Mouse (Mus musculus): ENCODE data around the gene Clcf1.

The Clcf1 gene

DNA sequence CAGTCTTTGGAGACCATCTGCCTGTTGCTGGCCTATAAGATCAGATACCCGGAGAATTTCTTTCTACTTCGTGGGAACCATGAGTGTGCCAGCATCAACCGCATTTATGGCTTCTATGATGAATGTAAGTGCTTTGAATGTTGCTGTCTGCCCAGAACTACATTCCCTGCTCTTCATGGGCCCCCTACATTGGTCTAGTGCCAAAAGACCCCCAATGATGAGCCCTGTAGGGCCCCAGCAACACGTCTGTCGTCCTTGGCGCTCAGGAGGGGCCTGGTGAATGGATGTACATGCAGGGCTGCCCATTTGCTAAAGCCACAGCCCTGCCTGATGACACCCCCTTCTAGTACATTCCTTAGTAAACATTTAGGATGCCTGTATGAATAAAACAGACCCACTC lies 20.9 kb upstream of the Clcf1 start:
- DNase-seq (ENCODE audit: low spot score), result no peak

DNA sequence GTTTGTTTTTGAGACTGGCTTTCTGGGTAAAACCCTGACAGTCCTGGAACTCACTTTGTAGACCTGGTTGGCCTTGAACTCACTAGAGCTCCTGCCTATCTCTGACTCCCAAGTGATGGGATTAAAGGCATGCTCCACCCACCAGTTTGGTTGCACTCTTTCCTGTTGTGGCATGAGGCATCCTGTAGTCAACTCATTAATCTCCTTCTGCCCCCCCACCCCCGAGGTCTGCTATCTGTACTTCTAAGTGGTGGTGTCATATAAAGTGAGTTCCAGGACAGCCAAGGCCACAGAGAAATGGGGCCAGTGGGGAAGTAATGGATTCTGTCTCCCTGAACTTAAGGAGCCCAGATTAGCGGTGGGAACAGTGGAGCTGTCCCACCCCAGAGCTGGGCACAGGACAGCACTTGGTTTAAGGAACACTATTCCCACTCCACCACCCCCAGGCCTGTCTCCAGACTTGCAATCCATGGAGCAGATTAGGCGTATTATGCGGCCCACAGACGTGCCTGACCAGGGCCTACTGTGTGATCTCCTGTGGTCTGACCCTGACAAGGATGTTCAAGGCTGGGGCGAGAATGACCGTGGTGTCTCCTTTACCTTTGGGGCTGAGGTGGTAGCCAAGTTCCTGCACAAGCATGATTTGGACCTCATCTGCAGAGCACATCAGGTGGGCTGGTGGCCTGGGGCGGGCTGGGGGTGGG lies 19.9 kb upstream of the Clcf1 start:
- no peak for DNase-seq (ENCODE audit: low spot score)

DNA sequence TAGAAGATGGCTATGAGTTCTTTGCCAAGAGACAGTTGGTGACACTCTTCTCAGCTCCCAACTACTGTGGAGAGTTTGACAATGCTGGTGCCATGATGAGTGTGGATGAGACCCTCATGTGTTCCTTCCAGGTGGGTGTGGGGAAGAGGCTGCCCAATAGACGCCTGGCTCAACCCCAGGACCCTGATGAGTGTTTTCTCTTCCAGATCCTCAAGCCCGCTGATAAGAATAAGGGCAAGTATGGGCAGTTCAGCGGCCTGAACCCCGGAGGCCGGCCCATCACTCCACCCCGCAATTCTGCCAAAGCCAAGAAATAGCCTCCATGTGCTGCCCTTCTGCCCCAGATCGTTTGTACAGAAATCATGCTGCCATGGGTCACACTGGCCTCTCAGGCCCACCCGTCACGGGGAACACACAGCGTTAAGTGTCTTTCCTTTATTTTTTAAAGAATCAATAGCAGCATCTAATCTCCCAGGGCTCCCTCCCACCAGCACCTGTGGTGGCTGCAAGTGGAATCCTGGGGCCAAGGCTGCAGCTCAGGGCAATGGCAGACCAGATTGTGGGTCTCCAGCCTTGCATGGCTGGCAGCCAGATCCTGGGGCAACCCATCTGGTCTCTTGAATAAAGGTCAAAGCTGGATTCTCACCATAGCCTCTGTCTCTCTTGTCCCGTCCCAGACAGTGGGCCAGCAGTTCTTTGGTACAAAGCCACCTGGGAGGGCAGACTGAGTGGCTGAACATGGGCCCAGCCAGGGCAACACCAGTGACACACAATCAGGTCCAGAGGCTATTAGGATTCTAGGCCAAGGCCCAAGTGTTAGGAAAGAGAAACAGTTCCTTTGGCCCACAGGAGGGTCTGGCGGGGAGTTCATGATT lies 19.0 kb upstream of the Clcf1 start:
- DNase-seq (ENCODE audit: low spot score), result no peak

DNA sequence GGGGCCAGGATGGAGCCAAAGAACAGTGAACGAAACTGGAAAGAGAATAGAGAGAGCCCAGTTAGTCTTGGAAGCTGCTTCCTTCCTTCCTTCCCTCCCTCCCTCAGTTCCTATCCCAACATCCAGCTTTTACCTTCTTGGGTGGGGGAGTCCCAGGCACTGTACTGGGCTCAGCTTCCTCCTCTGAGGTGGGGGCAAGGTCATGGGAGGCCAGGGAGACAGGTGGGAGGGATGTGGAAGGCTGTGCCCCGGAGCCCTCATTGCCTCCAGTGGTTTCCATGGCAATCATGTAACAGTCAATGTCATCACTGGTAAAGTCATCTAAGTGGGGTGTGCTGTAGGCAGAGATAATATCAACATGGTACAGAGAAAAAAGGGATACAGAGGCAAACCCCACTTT lies 18.0 kb upstream of the Clcf1 start:
- DNase-seq (ENCODE audit: low spot score), result no peak

DNA sequence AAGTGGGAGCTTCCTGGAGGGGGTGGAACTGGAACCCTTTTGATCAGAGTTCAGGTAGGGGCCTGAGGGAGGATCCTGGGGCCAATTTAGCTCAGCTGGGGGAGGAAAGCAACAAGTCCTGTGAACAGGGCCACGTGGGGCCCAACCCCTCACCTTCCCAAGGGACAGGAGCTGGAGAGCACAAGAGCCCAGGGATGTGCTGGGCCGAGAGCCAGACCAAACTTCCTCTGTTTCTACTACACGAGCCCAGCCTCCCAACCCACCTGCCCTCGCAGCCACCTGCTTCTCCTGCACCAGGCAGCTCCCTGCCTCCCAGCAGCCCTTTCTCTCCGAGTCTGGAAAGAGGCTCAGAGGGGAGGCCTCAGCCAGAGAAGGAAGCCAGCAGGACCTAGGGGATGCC lies 17.5 kb upstream of the Clcf1 start:
- no peak for DNase-seq (ENCODE audit: low spot score)

DNA sequence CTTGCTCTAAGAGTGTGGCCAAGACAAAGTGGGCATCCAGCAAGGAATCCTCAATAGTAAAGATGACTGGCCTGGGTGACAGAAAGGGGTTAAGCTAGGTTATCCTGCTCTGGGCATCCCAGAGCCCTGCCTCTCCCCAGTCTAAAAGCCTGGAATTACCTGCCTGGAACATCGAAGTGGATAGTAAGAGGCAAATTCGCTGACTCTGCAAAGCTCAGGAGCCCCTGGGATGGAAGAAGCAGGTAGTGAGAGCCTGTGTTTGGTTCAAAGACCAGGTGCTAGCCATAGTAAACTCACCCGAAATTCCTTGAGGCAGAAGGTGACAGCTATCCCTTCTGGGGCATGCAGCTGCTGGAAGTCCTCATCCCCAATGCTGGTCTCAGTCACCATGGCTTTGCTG lies 16.9 kb upstream of the Clcf1 start:
- no peak for DNase-seq (ENCODE audit: low spot score)

DNA sequence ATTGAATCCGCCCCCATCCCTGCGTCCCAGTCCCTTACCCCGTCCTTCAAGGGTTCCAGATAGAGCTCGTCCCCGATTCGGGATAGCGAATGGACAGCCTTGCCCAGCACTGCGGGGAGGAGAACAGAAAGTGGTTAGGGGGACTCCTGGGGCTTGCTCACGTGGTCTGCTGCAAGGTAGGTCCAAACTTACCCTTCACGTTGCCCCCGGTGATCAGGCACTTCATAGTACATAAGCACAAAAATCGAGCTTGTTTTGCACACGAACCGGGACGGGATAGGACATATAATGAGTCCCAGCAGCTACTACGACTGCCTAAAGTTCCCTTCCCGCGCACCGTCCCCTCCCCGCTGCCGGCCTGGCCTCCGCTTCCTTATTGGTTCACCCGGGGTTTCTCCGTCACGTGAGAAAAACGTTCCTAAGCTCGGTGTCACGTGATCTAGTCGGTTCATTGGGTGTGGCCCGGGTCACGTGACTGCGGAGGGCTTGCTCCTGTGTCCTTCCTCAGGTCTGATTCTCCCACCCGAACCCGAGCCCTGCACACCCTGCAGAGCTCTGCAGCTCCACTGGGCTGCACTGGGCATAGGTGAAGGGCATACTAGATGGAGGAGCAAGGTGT lies 12.6 kb upstream of the Clcf1 start, which contains the start of gene Rad9a:
Gene Rad9a (minus strand): TSS at position 372 of the 619 bp plus-strand sequence.
- peak; percentile 96 for DNase-seq (ENCODE audit: low spot score)

DNA sequence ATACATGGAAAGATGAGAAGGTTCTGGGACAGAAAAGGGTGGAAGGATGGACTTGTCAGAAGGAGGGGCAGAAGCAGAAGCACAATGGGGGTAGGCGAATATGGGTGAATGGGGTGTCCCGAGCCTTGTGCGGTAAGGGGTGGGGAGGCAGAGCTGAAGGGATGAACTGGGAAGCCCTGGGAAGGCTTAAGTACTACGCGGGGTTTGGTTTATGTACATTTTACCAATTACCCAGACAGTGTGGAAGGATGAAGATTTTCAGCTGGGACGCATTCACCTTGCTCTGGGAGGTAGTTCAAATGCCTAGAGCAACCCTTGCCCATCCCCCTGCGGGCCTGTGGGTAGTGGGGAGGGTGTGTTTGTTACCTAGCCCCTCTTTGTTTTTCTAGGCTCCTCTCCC lies 11.9 kb upstream of the Clcf1 start:
- DNase-seq (ENCODE audit: low spot score), result no peak

DNA sequence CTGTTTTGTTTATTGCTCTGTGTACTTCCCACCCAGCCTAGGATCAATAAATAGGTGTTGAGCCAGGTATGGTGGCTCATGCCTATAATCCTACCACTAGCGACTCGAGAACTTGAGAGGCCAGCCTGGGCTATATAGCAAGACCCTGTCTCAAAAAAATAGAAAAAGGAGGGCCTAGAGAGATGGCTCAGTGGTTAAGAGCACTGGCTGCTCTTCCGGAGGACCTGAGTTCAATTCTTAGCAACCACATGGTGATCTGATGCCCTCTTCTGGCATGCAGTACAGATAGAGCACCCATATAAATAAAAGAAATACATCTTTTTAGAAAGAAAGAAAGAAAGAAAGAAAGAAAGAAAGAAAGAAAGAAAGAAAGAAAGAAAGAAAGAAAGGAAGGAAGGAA lies 10.9 kb upstream of the Clcf1 start:
- DNase-seq (ENCODE audit: low spot score), result no peak

DNA sequence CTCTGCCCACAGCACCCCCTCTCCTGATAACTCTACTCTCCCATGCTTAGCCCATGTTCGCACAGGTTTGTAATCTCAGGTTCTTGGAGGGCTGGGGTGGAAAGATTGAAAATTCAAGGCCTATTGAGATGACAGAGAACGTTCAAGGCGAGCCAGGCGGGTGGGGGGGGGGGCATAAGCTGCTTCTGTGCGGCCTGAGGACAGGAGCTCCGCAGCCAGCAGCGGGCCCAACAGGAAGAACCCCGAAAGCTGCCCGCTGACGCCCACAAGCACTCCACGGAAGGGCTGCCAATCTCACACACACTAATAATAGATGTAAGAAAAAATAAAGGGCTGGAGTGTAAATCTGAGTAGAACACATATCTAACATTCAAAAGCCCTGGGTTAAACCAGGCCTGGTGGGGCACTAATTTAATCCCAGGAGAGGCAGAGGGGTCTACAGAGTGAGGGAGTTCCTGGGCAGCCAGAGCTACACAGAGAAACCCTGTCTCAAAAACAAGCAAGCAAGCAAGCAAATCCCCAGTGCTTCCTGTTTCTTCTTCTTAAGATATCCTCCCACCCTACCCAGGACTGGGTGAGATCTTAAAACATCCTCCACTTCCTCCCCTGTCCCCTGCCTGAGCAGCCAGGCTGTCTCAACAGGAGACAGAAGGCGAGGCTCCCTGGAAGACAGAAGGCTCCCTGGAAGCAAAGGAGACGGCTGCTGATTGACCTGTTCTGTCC lies 10.3 kb upstream of the Clcf1 start:
- no peak for DNase-seq (ENCODE audit: low spot score)

DNA sequence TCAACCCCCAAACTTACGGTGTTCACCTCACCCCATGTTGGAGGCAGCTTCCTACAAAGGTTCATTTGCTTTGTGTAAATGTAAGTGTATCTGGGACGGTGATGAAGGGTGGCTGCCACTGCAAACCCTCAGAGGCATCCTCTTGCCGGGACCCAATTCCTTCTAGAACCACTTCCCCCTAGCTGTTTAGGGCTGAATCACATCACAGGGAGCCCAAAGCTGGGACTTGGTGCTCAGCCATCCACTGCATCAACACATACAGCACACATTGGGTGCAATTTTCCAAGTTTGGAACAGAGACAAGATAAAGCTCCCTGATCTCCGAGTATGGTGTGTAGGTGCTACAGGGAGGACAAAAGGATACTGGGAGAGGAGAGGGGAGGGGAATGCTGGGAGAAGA lies 9.1 kb upstream of the Clcf1 start:
- no peak for DNase-seq (ENCODE audit: low spot score)

DNA sequence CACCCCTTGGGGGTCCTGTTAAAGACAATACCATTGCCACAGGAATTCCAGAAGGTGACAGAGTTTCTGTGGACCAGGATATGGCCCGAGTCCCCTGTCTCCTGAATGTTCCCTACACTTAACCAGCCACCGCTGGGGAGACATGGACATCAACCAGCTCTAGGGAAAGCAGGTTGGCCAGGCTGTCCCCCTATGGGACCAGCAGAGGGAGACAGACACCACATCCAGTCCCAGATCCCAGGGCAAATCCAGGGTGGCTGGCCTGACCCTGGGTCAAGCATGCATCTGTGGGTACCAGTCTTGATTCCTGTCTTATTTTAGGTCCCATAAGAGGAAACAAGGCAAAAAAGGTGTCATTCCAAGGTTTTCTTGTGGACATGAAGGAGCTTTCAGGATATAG lies 7.1 kb upstream of the Clcf1 start:
- DNase-seq (ENCODE audit: low spot score), result peak; percentile 68

DNA sequence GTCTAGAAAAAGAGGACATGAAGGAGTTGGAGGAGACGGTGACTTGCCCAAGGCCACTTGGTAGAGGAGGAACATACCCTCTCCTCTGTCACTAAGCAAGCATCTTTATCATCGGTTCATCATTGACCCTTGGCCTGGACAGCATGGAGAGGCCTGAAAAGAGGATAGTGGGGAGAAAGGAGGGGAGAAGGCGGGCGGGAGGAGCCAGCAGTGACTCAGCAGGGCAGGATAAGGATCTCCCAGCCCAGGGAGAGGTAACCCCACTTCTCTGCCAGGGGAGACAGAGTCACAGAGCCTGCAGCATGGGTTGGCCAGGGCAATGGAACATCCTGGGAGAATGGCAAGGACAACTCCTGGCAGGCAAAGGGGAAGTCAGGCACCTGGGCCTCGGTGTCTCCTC lies 5.5 kb upstream of the Clcf1 start:
- no peak for DNase-seq (ENCODE audit: low spot score)

DNA sequence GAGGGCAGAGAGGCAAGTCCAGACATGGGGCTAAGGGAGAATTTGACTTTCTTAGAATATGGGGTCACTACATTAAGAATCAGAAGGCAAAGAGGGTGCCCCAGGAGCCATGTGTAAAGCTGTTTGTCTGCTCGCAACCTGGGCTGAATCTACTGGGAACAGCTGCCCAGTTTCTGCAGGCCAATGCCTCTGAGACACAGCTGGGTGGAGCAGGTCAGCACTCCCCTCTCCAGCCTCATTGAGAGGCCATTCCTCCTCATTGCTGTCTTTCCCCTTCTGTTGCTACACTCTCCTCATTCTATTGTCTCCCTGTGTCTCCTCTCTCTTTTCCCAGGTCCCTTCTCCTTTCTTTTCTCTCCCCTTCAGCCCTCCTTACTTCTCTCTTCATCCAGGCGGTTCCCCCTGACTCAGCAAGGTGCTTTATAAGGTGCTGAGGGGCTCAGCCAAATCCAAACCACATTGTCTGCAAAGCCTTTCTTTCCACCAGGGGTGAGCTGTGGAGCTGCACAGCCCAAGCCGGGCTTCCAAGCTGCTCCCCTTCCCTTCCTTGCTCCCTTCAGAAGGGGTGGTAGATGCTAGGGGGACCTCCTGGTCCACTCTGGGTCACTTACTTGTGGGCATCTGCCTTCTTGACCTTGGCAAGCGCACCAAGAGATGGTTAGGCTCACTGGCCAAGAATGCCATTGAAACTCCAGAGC lies 2.0 kb upstream of the Clcf1 start:
- DNase-seq (ENCODE audit: low spot score), result no peak

DNA sequence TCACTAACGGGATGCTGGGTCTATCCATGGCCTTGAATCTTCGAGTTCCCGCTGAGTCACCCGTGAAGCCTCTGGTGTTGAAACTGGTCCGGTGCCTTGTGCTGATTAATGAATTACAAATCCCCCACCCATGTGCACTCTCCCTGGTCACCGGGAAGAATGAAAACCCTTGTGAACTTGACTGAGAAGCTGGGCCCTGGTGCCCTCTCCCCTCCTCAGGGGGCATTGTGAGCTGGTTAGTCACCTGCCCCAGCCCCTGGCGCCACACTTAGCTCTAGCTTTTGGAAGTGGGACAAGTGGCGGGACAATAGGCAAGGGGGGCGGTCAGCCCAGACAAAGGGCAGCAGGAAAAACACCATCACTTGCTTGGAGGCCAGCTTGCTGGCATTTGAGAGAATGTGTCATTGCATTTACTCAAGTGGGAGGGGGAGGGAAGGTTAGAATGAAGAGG lies 489 bp upstream of the Clcf1 start:
- DNase-seq (ENCODE audit: low spot score), result no peak

DNA sequence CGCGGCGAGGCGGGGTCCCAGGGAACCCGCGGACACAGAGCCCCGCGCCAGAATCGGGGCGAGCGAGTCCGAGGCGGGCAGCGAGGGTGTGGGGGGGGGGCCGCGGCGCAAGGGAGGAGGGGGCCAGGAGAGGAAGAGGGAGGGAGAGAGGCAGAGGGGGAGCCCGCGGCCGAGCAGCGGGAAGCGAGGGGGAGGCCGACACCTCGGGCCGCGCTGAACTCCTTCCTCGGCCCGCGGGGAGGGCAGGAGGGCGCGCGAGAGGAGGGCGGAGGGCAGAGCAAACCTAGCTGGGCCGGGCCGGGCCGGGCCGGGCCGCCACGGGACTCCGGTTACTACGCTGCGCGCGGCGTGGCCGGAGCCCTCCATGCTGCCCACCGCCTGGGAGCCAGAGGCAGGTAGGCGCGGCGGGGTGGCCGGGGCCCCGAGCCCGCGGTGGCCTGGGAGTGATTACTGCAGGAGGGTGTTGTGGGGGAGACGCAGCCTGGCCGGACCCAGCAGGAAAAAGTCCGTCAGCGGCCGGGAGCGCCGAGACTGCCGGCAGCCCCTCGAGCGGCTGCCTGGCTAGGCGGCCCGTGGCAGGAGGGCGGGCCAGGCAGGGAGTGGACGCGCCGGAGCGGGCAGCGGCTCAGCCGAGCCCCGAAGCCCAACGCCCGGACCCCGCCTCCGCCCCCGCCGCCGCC lies 873 bp downstream of the Clcf1 start:
- no peak for DNase-seq (ENCODE audit: low spot score)

DNA sequence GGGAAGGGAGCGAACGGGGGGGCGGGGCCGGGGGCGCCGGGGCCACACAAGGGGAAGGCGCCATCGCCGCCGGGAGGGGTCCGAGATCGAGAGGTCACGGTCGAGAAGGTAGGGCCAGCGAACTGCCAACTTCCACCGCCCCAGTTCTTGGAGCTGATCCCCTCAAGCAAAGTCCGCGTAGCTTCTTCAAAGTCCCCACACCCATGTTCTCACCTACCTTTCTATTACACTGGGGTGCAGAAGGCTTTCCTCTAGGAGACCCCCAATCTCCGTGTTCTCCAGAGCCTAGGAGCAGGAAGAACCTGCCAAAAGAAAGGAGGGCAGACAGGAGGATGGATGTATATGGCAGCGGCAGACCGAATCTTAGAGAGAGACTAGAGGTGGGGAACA lies 1.4 kb downstream of the Clcf1 start:
- DNase-seq (ENCODE audit: low spot score), result no peak

DNA sequence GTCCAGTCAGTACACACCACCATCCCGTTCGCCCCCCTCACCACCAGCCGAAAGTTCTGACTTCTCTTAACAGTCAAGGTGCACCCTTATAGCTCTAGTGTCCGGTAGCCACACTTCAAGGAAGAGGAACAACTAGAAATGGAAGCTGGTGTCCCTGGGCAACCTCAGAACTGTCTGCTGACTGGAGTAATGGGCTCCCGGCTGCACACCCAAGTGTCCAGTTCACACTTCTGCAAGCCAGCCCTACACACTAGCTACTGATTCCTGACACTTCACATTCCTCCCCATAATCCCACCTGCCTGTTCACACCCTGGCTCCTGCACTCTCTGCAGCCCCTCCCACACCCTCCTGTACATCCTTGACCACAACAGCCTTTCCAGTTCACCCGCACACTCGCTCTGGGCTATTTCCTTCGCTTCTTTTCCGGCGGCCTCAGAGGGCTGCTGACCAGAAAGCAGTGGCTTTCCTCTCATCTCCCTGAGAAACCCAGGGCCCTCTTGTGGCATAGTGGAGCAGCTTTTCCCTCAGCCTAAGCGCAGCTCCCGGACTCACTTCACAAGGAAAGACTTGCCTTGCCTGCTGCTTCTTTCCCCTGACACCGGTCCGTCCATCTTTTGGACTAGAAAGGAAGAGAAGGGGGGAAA lies 2.1 kb downstream of the Clcf1 start:
- no peak for DNase-seq (ENCODE audit: low spot score)

DNA sequence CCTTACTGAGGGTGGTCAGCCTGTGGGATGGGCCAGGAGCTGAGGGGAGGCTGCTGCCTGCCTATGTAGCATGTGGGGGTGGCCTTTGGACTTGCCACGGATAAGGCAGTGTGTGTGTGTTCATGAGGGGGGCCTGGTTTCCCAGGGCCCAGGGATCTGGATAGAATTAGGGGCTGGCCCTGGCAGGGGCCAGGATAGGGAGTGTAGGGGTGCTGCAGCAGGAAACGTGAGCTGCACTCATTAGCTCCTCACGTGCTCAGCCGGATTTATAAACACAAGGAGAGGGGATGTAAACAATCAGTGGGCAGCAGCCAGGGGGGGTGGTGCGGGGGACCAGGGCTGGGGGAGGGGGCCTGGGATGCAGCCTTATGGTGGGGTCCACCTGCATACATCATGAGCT lies 3.1 kb downstream of the Clcf1 start:
- peak; percentile 60 for DNase-seq (ENCODE audit: low spot score)

DNA sequence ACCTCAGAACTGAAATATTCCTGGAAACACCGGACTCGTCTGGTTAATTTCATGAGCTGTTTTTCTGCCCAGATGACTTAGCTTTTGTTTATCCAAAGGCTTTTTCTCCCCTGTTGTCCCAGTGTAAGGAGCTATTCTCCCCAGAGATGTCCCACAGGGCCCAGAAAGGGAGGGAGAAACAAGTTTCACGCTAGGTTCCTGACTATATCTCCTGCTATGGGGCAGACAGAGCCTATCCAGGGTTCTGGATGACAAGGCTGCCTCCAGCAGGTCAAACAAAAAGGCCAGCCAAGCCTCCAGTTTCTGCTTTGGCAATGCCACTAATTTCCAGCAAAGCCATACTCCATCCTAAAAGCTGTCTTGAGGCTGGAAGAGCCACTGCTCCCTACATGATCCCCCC lies 3.8 kb downstream of the Clcf1 start:
- DNase-seq (ENCODE audit: low spot score), result no peak

DNA sequence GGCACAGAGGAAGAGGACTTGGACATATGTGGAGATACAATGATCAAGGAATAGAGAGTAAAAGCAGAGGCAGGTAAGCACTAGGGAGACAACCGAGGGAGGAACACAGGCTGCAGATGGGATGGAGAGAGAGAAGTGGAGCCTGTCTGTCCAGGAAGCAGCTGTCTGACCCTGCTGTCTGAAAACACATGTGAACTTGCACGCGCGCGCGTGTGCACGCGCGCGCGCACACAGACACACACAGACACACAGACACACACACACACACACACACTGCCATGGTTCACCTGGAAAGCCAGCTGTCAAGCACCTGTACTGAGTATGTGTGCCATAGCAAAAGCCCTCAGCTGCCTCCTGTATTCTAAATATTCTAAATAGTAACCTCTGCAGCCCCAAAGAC lies 4.3 kb downstream of the Clcf1 start:
- DNase-seq (ENCODE audit: low spot score), result no peak
